Mouse (Mus musculus) fibroblast of lung, adult 2 months (primary cell): ENCODE measurements at regions not wholly inside any gene's neighbourhood (a gene's known extent, or its start where the extent isn't known, plus 50 kb on each side); places are given as distances from the start of the nearest gene placed in this dataset.

Experiments used
- DNase-seq: peaks from one replicate; pipeline ENCODE4 v3.0.0-alpha.2; 2011; ENCODE audit warnings: low read depth

GRCm38 (mm10) chrX:40987101-40987500, 413.6 kb upstream of the Gria3 start:
- DNase-seq, result peak; percentile 4
